Mouse (Mus musculus): ENCODE data around the gene Ak6. TPM values are rescaled to one million over a fixed set of nuclear protein-coding genes. Genes with fewer than 3 reads are reported as not detected.

Ak6 gene
- polyA plus RNA-seq, 1 experiment from 2014 or later: 120 TPM

- H3K4me3 ChIP-seq (ENCODE audit: low read depth, low read length): no peak overlapping the region
- H3K36me3 ChIP-seq (replicated peaks; ENCODE audit: insufficient read depth, low read length): peaks cover 73% of the 10 kb centered on the region
These were observed 55.4 kb downstream of the Ak6 start for GRCm38 (mm10) chr13:100706206-100706605.

GRCm38 (mm10) chr13:100715467-100715866 lies 64.7 kb downstream of the Ak6 start:
- Histone ChIP-seq H3K36me3 (replicated peaks; ENCODE audit: insufficient read depth, low read length) (peaks cover 51% of the 10 kb centered on the region), H3K9me3 (ENCODE audit: low read length) (no peaks in the 10 kb centered on the region), H3K9ac (replicated peaks) (no peak overlapping the region), H3K4me2 (ENCODE audit: low read depth, low read length) (no peak overlapping the region), H3K27me3 (ENCODE audit: insufficient read depth, low read length) (no peaks in the 10 kb centered on the region), H3K4me1 (ENCODE audit: insufficient read depth) (no peaks in the 10 kb centered on the region), H3K4me3 (ENCODE audit: low read depth, low read length) (no peak overlapping the region), H3K27ac (ENCODE audit: low read depth) (no peak overlapping the region)
- 62% methylated on average over 6 of the region's 6 CpGs for WGBS (ENCODE audit: insufficient replicate concordance)
- TF ChIP-seq EP300 (IDR thresholded peaks at IDR 0.05; ENCODE audit: low read depth) (no peak), CTCF (IDR thresholded peaks at IDR 0.05; ENCODE audit: low read depth) (no peak)
- no peak for DNase-seq
- no peak for ATAC-seq

More at GRCm38 (mm10) chr13:100706206-100706605, 55.4 kb downstream of the Ak6 start:
- no peak for DNase-seq
- Histone ChIP-seq H3K4me1 (ENCODE audit: insufficient read depth) (no peaks in the 10 kb centered on the region), H3K4me2 (ENCODE audit: low read depth, low read length) (no peak overlapping the region), H3K9me3 (ENCODE audit: low read length) (no peaks in the 10 kb centered on the region), H3K27me3 (ENCODE audit: insufficient read depth, low read length) (no peaks in the 10 kb centered on the region), H3K9ac (replicated peaks) (no peak overlapping the region), H3K27ac (ENCODE audit: low read depth) (no peak overlapping the region)
- no peak for TF ChIP-seq EP300 (IDR thresholded peaks at IDR 0.05; ENCODE audit: low read depth)
- no peak for TF ChIP-seq CTCF (IDR thresholded peaks at IDR 0.05; ENCODE audit: low read depth)
- ATAC-seq: no peak
- WGBS (ENCODE audit: insufficient replicate concordance): 96% methylated on average over 7 of the region's 7 CpGs

Other genes starting within 250 kb of the Ak6 start
- 0.04 TPM in 2 replicates for gene Naip1, start 198.1 kb upstream of the Ak6 start, polyA plus RNA-seq (2015; fragmentation: Nextera tagmentation; extraction: Ambion mirVana)
- 13.4 and 14.7 TPM in 2 replicates for gene Gtf2h2, start 158.4 kb upstream of the Ak6 start, polyA plus RNA-seq (2015; fragmentation: Nextera tagmentation; extraction: Ambion mirVana)
- 11.2 and 14.6 TPM in 2 replicates for gene Ocln, start 98.3 kb upstream of the Ak6 start, polyA plus RNA-seq (2015; fragmentation: Nextera tagmentation; extraction: Ambion mirVana)
- gene Marveld2, start 34.0 kb upstream of the Ak6 start, polyA plus RNA-seq (2015; fragmentation: Nextera tagmentation; extraction: Ambion mirVana): 8.6 and 9.4 TPM in 2 replicates
- 9.2 and 10.5 TPM in 2 replicates for gene Rad17, start 72 bp downstream of the Ak6 start, polyA plus RNA-seq (2015; fragmentation: Nextera tagmentation; extraction: Ambion mirVana)
- gene Taf9, start 600 bp downstream of the Ak6 start, polyA plus RNA-seq (2015; fragmentation: Nextera tagmentation; extraction: Ambion mirVana): 17.7 and 20.1 TPM in 2 replicates
- 6.1 and 7.0 TPM in 2 replicates for gene Ccdc125, start 18.7 kb downstream of the Ak6 start, polyA plus RNA-seq (2015; fragmentation: Nextera tagmentation; extraction: Ambion mirVana)
- 24.3 and 25.0 TPM in 2 replicates for gene Cdk7, start 80.0 kb downstream of the Ak6 start, polyA plus RNA-seq (2015; fragmentation: Nextera tagmentation; extraction: Ambion mirVana)
- gene Mrps36, start 93.7 kb downstream of the Ak6 start, polyA plus RNA-seq (2015; fragmentation: Nextera tagmentation; extraction: Ambion mirVana): 120 and 126 TPM in 2 replicates
- 19.4 and 19.6 TPM in 2 replicates for gene Cenph, start 124.9 kb downstream of the Ak6 start, polyA plus RNA-seq (2015; fragmentation: Nextera tagmentation; extraction: Ambion mirVana)
- gene Ccnb1, start 135.6 kb downstream of the Ak6 start, polyA plus RNA-seq (2015; fragmentation: Nextera tagmentation; extraction: Ambion mirVana): 74.6 and 85.2 TPM in 2 replicates
- 18.8 and 18.9 TPM in 2 replicates for gene Slc30a5, start 182.4 kb downstream of the Ak6 start, polyA plus RNA-seq (2015; fragmentation: Nextera tagmentation; extraction: Ambion mirVana)